Mouse (Mus musculus) forebrain, embryonic 14.5 days (tissue): ENCODE results near the gene Bcar3. TPM values are rescaled to one million over a fixed set of nuclear protein-coding genes. Genes with fewer than 3 reads are reported as not detected.
A peak's percentile ranks its signal among the peaks of the same experiment; 100 is the strongest.

Experiments used
- ATAC-seq: fragments of 200-750 bp; cut with Nextera tagmentation; 2 replicates; pipeline ENCODE4 v1.8.0; 2017; ENCODE audit warnings: mild to moderate bottlenecking, moderate library complexity
- DNase-seq: peaks from one replicate; pipeline ENCODE4 v3.0.0-alpha.2; 2015; ENCODE audit warnings: low spot score
- H3K27ac ChIP-seq: fragments of 300-500 bp; sonication (generic); 2 replicates; pipeline ENCODE4 v1.5.1; 2014; ENCODE audit warnings: low read depth, mild to moderate bottlenecking, control low read depth, low read length, moderate library complexity
- H3K27me3 ChIP-seq: fragments of 300-500 bp; sonication (generic); replicated peaks from 2 replicates; pipeline ENCODE4 v1.6.1; 2014; ENCODE audit warnings: low read length, control low read depth, mixed read lengths; ENCODE audit not compliant: control insufficient read depth, insufficient read depth
- H3K36me3 ChIP-seq: fragments of 300-500 bp; sonication (generic); 2 replicates; pipeline ENCODE4 v1.6.1; 2014; ENCODE audit warnings: low read length, control low read depth; ENCODE audit not compliant: control insufficient read depth, insufficient read depth
- H3K4me1 ChIP-seq: fragments of 300-500 bp; sonication (generic); 2 replicates; pipeline ENCODE4 v1.6.1; 2014; ENCODE audit warnings: antibody characterized with exemption, low read length, control low read depth; ENCODE audit not compliant: control insufficient read depth, insufficient read depth
- H3K4me2 ChIP-seq: fragments of 300-500 bp; sonication (generic); 2 replicates; pipeline ENCODE4 v1.6.1; 2014; ENCODE audit warnings: mild to moderate bottlenecking, control low read depth, low read length
- H3K4me3 ChIP-seq: fragments of 300-500 bp; sonication (generic); 2 replicates; pipeline ENCODE4 v1.5.1; 2014; ENCODE audit warnings: low read depth, low read length, control low read depth
- H3K9ac ChIP-seq: fragments of 300-500 bp; sonication (generic); 2 replicates; pipeline ENCODE4 v1.6.1; 2014; ENCODE audit warnings: mild to moderate bottlenecking, low read length, control low read depth, moderate library complexity
- H3K9me3 ChIP-seq: fragments of 300-500 bp; sonication (generic); replicated peaks from 2 replicates; pipeline ENCODE4 v1.6.1; 2016; ENCODE audit warnings: low read length, control low read depth, mixed read lengths; ENCODE audit not compliant: control insufficient read depth
- WGBS: fragments of 180-500 bp; shearing (Covaris S2); extraction: QIAGEN DNeasy Blood & Tissue Kit; methylation state at CpG from one replicate; pipeline ENCODE4 v1.1.7; 2014; 5-methylcytosine and 5-hydroxymethylcytosine counted together
- polyA plus RNA-seq: library from polyadenylated mRNA; unstranded; fragments of >200 nt; fragmentation: Nextera tagmentation; extraction: Ambion mirVana; gene quantifications from 2 replicates; pipeline ENCODE4 v1.2.1, GENCODE M21; 2014

Gene Bcar3
- polyA plus RNA-seq, 1 experiment from 2014 or later, result 4.2 TPM

DNA sequence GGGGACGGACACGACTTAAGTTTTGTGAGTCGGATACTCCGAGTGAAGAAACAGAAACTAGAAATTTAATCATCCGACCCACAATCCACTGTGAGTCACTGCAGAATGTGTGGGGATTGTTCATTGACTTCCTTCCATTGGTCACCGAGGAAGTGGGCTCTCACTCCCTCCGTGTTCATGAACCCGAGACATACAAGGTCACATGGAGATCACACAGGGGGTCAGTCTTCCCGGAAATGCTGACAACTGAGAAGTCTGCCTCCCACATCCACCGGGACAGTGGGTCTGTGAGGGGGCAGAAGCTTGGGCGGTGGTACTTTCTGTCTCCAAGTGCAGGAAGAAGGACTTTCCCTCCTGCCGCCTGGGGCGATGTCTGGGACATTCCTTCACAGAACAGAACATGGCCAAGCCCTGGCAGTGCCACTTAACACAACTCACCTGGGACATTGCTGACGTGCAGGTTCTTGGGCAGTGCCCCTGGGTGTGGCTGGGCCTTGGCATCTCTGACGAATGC, 114.9 kb downstream of the Bcar3 start:
- no peak for ATAC-seq
- no peak for DNase-seq
- WGBS, result 87% methylated on average over 15 of the region's 15 CpGs
- no peaks in the 10 kb centered on the region for H3K9me3 ChIP-seq
- H3K27me3 ChIP-seq, result no peaks in the 10 kb centered on the region
- H3K9ac ChIP-seq, result no peak overlapping the region
- H3K4me3 ChIP-seq, result no peak overlapping the region
- no peak overlapping the region for H3K27ac ChIP-seq
- no peak overlapping the region for H3K4me2 ChIP-seq
- H3K4me1 ChIP-seq, result 0 out of 2 replicates have a peak, but pooled peaks cover under 1% of the 10 kb centered on the region
- no peaks in the 10 kb centered on the region for H3K36me3 ChIP-seq

GRCm38 (mm10) chr3:122411590-122411989, 117.7 kb downstream of the Bcar3 start:
- no peak overlapping the region for H3K4me2 ChIP-seq
- DNase-seq, result no peak
- no peak overlapping the region for H3K9ac ChIP-seq
- no peak for ATAC-seq
- 91% methylated on average over 2 of the region's 2 CpGs for WGBS
- H3K27ac ChIP-seq, result no peak overlapping the region
- H3K4me3 ChIP-seq, result no peak overlapping the region
- H3K36me3 ChIP-seq, result no peaks in the 10 kb centered on the region
- no peaks in the 10 kb centered on the region for H3K27me3 ChIP-seq
- H3K4me1 ChIP-seq, result peaks cover 7% of the 10 kb centered on the region
- no peaks in the 10 kb centered on the region for H3K9me3 ChIP-seq

DNA sequence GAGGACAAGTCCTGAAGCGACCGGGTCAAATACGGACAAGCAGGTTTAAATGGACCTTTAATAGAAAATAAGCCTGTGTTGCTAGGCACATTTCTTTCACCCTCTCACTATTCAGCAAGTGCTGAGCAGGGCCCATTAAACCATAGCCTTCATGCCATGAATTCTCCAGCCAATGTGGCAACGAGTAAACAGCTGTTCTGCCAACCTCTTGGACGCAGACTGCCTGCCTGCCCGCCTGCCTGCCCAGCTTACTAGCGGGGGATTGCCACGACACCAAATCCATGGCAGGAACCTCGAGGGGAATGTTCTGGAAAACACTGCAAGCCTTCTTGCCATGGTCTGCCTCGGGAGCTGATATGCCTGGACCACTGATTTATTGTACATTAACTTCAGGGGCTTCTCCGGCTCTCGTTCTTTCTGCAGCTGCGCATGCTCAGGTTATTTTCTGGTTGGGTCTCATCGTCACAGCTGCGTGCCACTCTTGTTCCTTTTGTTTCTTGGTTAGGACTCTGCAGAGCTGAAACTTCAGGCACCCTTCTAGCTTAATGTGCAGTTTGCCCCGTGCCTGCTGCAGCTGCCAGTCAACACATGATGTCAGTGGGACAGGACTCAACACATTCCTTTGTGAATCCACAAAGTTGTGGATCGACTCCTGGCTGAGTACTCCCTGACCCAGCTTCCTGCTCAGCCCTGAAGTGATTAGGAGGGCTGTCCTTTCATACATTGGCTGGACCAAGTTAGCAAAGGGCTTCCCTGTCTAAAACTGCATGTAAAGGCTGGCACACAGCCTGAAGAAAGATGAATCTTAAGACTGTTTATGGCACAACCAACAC, 120.0 kb downstream of the Bcar3 start:
- H3K9ac ChIP-seq, result 0 out of 2 replicates have a peak overlapping the region, but pooled peaks have one; percentile 17
- no peaks in the 10 kb centered on the region for H3K9me3 ChIP-seq
- no peak overlapping the region for H3K4me3 ChIP-seq
- 16% methylated on average over 17 of the region's 17 CpGs for WGBS
- 0 out of 2 replicates have a peak overlapping the region, but pooled peaks have one; percentile 14 for H3K27ac ChIP-seq
- H3K27me3 ChIP-seq, result 0 out of 2 replicates have a peak, but pooled peaks cover 3% of the 10 kb centered on the region
- peak; percentile 52 for DNase-seq
- H3K4me2 ChIP-seq, result peak overlapping the region; percentile 36
- H3K36me3 ChIP-seq, result no peaks in the 10 kb centered on the region
- H3K4me1 ChIP-seq, result peaks cover 7% of the 10 kb centered on the region
- peak; percentile 73 for ATAC-seq

DNA sequence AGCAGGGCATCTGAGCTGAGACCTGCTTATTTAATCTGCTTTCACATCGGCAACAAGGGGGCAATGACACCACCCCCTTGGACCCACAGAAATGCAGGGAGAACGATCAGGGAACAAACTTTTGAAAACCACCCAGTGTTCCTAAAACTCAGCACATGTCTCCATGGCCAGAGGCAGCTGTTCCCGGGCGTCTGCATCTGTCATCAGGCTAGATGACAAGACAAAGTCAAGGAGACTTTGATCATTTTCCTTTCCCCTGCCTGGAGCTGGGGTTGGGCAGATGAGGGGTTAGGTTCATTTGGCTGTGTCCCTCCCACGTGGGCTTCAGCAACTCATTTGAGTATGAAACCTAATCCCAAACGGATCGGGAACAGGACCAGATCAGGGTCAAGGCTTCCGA, 120.9 kb downstream of the Bcar3 start:
- peaks cover 7% of the 10 kb centered on the region for H3K4me1 ChIP-seq
- no peaks in the 10 kb centered on the region for H3K36me3 ChIP-seq
- H3K27me3 ChIP-seq, result 0 out of 2 replicates have a peak, but pooled peaks cover 3% of the 10 kb centered on the region
- no peaks in the 10 kb centered on the region for H3K9me3 ChIP-seq
- H3K27ac ChIP-seq, result no peak overlapping the region
- no peak for DNase-seq
- 76% methylated on average over 8 of the region's 8 CpGs for WGBS
- H3K4me2 ChIP-seq, result no peak overlapping the region
- ATAC-seq, result no peak
- H3K4me3 ChIP-seq, result no peak overlapping the region
- no peak overlapping the region for H3K9ac ChIP-seq

GRCm38 (mm10) chr3:122417466-122417865, 123.5 kb downstream of the Bcar3 start:
- Histone ChIP-seq H3K27ac (no peak overlapping the region), H3K9ac (no peak overlapping the region), H3K27me3 (0 out of 2 replicates have a peak, but pooled peaks cover 3% of the 10 kb centered on the region), H3K4me3 (no peak overlapping the region), H3K36me3 (no peaks in the 10 kb centered on the region), H3K9me3 (no peaks in the 10 kb centered on the region), H3K4me1 (peaks cover 9% of the 10 kb centered on the region), H3K4me2 (no peak overlapping the region)
- ATAC-seq (no peak), DNase-seq (no peak)
- 59% methylated on average over 11 of the region's 11 CpGs for WGBS

- Histone ChIP-seq H3K27ac (no peak overlapping the region), H3K36me3 (no peaks in the 10 kb centered on the region), H3K27me3 (0 out of 2 replicates have a peak, but pooled peaks cover 3% of the 10 kb centered on the region), H3K4me2 (peak overlapping the region; percentile 94; the same call in 1 of the 2 replicates), H3K9ac (no peak overlapping the region), H3K4me1 (peaks cover 9% of the 10 kb centered on the region), H3K9me3 (no peaks in the 10 kb centered on the region), H3K4me3 (no peak overlapping the region)
- WGBS, result 32% methylated on average over 16 of the region's 16 CpGs
- ATAC-seq (no peak), DNase-seq (peak; percentile 19)
These were observed 124.8 kb downstream of the Bcar3 start for GRCm38 (mm10) chr3:122418564-122419274.

DNA sequence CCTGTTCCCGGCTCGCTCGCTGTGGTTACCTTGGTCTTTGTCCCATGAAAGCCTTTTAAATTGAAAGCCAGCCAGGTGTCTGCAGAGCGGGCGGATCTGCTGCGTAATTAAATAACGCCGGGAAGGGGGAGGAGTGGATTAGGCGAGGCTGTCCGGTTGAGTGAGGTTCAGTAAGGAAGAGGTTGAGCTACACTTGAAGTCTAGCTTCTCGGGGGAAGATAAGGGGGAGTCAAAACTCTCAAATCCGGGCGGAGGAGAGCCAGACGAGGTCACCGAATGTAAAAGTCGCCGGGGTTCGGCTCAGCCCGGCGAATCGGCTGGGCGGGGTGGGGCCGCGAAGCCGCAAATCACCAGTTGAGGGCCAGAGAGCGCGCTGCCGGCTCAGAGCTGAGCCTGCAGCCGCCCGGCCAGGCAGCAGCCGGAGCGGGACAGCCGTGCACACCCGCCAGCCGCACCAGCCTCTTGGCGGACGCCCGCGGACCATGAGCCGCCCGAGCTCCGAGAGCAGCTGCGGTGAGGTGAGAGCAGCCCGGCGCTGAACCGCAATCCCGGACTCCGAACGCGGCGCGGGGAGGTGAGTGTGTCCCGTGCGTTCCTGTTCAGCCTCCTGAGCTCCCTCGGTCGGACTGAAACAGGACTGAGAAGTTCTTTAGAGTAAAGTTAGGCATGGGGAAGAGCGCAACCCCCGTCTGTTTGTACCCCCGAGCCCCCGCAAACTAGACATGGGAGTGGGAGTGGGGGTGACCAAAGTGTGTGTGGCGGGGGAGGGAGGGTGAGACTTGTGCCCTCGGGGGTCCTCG, 125.9 kb downstream of the Bcar3 start:
- peak; percentile 87 for ATAC-seq
- H3K4me3 ChIP-seq, result peak overlapping the region; percentile 55
- H3K9ac ChIP-seq, result peak overlapping the region; percentile 74
- peaks cover 3% of the 10 kb centered on the region; the same call in 1 of the 2 replicates for H3K4me1 ChIP-seq
- no peaks in the 10 kb centered on the region for H3K9me3 ChIP-seq
- DNase-seq, result peak; percentile 73
- 0 out of 2 replicates have a peak, but pooled peaks cover 3% of the 10 kb centered on the region for H3K27me3 ChIP-seq
- H3K27ac ChIP-seq, result peak overlapping the region; percentile 52; the same call in 1 of the 2 replicates
- H3K4me2 ChIP-seq, result peak overlapping the region; percentile 94
- WGBS, result under 1% methylated on average over 63 of the region's 63 CpGs
- no peaks in the 10 kb centered on the region for H3K36me3 ChIP-seq

- ATAC-seq, result peak; percentile 73
- Histone ChIP-seq H3K9ac (peak overlapping the region; percentile 74), H3K36me3 (no peaks in the 10 kb centered on the region), H3K27ac (peak overlapping the region; percentile 52; the same call in 1 of the 2 replicates), H3K4me1 (peaks cover 3% of the 10 kb centered on the region; the same call in 1 of the 2 replicates), H3K27me3 (0 out of 2 replicates have a peak, but pooled peaks cover 3% of the 10 kb centered on the region), H3K4me3 (peak overlapping the region; percentile 55), H3K9me3 (no peaks in the 10 kb centered on the region), H3K4me2 (peak overlapping the region; percentile 94)
- peak; percentile 68 for DNase-seq
- WGBS, result 0% methylated on average over 15 of the region's 15 CpGs
These were observed 126.5 kb downstream of the Bcar3 start for GRCm38 (mm10) chr3:122420410-122420774.
